Mouse (Mus musculus): ENCODE measurements around the gene Krt79. TPM values are rescaled to one million over a fixed set of nuclear protein-coding genes. Genes with fewer than 3 reads are reported as not detected.

Krt79 gene
- under 1 TPM; 0.28 to 0.32 TPM for total RNA-seq (2021)

DNA sequence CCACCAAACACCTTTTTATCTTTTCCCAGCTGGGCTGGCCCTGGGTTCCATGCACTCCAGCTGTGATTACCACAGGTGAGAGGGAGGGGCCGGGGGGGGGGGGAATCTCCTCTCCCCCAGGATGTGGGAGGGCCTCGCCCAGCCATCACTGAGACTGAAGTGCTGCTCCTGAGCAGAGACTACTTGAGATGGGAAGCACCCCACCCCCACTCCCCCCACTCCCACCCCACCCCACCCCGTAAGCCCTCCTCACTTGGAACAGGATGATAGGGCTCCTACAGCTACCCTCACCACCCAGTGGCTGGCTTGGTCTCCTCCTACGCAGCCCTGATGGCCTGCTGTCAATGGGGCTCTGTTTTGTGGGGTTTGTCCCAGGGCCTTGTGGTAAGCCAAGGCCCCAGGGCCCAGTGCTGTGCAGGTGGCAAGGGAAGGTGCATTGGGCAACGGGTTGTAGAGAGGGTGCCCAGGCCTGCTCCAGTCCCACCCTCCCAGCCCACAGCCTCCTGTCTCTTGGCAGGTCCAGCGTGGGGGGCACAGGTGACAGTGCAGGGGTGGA, at the start of gene Krt79:
Gene Krt79, minus strand, starts transcription at position 51 of the 556 bp plus-strand sequence.
- DNase-seq (ENCODE audit: extremely low spot score in 1 of 2, low spot score in 1 of 2) = no peak

DNA sequence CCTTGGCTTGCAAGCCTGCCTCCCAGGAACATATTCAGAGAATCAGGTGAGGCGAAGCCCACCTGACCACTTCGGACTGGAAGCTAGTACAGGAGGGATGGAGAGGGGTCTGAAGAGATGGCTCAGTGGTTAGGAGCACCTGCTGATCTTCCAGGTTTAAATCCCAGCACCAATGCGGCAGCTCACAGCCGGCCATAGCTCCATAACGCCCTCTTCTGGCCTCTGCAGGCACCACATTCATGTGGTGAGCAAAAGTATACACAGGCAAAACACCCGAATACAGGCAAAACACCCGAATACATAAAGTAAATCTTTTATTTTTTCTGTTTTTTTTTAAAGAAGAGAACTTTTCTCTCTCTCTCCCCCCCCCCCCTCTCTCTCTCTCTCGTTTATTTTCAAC, 48.6 kb upstream of the Krt79 start:
- DNase-seq (ENCODE audit: extremely low spot score in 1 of 2, low spot score in 1 of 2) = no peak

GRCm38 (mm10) chr15:101988119-101988518, 48.0 kb upstream of the Krt79 start:
- DNase-seq (ENCODE audit: extremely low spot score in 1 of 2, low spot score in 1 of 2) = peak; percentile 87 to 96

GRCm38 (mm10) chr15:101984746-101985145, 44.6 kb upstream of the Krt79 start:
- no peak for DNase-seq (ENCODE audit: extremely low spot score in 1 of 2, low spot score in 1 of 2)

DNA sequence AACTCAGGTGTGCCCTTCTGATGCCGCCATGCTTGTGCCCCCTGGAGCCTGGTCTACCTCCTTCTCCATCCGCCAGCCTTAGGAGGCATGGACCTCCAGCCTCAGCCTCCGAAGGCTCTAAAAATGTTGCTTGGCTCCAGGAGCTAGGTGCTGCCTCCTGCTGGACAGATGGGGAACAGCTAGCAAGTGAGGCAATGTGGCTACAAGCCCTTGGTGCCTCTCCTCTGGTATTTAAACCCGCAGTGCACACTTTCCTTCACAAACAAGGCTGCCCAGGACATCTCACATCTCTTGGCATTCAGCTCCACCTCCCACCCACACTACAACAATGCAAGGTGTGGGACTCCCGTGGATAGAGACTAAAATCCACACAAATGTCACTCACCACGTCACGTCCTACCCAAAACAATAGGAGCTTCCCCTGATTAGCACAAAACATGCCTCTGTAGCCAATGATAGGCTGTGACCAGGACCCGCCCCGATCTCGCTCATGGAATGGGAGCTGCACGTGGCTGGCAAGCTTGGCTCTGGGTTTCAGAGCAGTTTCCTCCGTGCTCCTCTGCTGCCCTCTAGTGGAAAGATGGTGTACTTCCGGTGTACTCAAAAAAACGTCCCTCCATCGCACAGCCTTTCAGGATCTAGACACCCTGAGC, 44.0 kb upstream of the Krt79 start:
- DNase-seq (ENCODE audit: extremely low spot score in 1 of 2, low spot score in 1 of 2) = peak; percentile 90 to 96

DNA sequence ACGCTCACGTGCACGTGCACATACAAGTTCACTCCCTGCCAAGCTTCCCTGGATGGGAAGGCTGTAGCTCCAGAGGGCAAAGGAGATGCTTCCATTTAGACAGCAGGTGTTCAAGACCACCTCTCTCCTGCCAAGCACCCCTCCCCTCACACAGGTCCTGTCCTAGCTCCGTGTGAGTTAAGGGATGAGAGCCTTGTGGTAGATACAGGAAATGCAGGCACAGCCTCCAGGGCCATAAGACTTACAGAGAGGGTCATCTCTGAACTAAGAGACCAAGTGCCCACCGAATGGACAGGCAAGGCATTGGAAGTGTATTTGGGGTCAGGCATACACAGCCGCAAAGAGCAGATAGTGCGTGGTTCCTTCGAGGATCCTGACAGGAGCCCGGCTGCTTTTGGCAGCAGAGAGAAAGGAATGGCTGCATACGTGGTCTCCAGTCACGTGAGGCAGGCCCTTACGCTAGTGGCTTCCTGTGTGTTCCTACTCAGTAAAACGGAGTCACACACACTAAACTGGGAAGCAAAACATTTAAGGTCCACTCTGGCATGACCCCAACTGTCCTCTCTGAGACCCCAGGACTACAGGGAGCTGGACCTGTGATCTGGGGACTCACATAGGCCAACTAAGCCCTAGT, 43.3 kb upstream of the Krt79 start:
- DNase-seq (ENCODE audit: extremely low spot score in 1 of 2, low spot score in 1 of 2) = no peak

DNA sequence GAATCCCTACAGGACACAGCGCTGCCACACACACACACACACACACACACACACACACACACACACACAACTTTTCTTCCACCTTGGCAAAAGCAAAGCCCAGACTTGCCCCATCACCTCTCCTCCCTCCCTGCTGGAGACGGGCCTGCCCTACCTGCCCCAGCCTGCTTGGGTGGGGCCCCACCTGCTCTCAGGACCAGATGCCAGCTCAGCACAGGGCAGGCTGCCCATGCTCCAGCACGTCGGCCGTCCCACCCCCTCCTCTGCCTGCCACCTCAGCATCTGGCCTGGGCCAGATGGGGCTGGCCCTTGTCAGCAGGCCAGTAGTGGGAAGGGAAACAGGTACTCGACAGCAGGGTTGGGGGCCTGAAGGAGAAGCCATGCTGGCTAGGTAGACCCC, 40.7 kb upstream of the Krt79 start:
- no peak for DNase-seq (ENCODE audit: extremely low spot score in 1 of 2, low spot score in 1 of 2)

GRCm38 (mm10) chr15:101977043-101977726, 37.1 kb upstream of the Krt79 start:
- DNase-seq (ENCODE audit: extremely low spot score in 1 of 2, low spot score in 1 of 2) = peak; percentile 43 to 65

DNA sequence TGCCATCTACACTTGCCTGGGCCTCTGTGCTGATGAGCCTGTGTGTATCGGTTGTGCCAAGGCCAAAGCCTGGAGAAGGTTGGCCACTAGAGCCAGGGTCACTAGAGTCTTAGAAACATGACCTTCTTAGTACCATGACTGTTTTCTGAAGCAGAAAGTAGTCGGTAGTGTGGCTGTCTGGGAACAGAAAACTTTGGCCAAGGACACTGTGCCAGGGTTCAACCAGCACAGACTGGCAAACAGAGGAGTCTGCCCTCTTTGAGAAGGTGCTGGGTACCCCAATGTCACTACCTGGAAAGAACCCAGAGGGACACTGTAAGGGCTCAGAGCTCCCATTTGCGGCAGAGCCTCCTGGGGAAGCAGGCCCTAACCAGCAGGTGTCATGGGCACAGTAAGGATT, 36.5 kb upstream of the Krt79 start:
- no peak for DNase-seq (ENCODE audit: extremely low spot score in 1 of 2, low spot score in 1 of 2)

- DNase-seq (ENCODE audit: extremely low spot score in 1 of 2, low spot score in 1 of 2) = no peak
Observed at GRCm38 (mm10) chr15:101976023-101976422, 35.9 kb upstream of the Krt79 start.

DNA sequence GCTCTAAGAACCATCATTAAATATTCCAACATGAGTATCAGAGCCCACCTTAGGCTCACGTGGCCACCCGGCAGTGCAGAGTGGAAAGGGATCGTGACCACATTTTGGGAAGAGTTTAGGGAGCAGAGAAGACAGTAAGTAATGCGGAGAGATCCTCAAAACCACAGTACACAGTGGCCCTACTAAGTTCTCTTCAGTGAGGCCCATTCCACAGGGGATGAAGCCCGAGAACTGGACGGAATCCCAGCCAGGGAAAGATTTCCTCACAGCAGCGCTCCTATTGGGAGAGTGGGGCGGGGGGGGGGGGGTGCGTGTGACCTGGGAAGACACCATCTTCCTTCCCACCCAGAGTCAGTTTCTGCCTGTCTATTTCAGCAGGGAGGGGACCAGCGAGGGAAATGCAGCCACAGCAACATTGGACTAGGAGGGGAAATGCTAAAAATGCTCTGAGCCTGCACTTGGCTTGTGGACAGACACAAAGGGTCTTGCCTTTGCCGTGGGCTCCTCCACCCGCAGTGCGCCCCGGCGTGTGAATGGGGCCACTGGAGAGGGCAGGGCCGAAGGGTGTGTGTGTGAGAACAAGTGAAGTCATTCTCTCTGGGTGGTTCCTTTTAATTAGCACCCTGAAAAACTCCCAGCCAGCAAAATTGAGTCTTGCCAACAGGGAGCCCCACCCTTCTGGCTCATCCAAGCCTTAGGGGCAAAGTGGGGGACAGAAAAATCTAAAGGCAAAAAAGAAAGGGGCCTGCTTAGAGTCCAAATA, 34.1 kb upstream of the Krt79 start:
- DNase-seq (ENCODE audit: extremely low spot score in 1 of 2, low spot score in 1 of 2) = no peak

DNA sequence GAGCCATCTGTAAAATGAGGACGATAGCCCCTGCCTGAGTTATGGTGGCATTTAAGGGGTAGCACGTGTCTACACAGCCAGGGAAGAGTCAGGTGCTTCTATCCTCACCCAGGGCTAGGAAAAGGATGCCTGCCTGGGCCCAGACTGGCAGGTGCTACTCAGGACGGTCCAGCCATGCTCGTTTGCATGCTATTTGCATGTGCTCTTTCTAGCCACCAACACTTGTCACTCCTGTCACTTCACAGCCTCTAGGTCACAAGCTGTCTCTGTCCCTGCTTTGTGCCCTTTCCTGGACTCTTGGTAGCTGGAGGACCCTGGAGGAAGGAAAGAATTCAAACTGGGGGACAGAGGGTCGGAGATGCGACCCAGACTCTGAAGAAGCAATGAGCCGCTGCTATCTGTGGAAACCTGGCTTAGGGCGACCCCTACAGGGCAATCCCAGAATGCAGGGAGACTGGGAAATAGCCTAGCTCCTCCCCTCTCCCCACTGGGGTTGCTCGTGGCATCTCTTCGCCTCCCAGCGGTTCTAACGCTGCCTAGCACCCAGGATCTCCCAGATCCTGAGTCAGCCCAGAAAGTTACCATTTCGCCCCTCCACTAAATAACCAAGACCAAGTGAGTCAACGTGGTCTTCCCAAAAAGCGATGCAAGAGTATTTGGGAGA, 33.4 kb upstream of the Krt79 start:
- DNase-seq (ENCODE audit: extremely low spot score in 1 of 2, low spot score in 1 of 2) = peak; percentile 100

DNA sequence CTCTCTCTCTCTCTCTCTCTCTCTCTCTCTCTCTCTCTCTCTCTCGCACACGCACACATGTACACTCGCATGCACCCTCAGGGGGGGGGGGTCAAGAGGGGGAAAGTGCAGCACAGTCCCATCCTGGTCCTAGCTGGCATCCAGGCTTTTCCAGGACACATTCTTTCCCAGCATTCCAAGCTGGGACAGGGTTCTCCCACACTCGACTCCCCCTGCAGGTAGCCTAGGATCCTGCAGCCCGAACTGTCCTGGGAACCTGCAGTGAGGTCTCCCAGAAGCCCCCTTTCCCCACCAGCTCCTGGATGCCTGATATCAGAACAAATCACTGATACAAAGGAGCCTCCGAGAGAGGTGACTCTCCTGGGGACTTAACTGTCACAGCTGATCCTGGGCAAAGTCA, 30.4 kb upstream of the Krt79 start:
- DNase-seq (ENCODE audit: extremely low spot score in 1 of 2, low spot score in 1 of 2) = peak; percentile 32 to 62

GRCm38 (mm10) chr15:101966808-101967207, 26.7 kb upstream of the Krt79 start:
- DNase-seq (ENCODE audit: extremely low spot score in 1 of 2, low spot score in 1 of 2) = no peak

DNA sequence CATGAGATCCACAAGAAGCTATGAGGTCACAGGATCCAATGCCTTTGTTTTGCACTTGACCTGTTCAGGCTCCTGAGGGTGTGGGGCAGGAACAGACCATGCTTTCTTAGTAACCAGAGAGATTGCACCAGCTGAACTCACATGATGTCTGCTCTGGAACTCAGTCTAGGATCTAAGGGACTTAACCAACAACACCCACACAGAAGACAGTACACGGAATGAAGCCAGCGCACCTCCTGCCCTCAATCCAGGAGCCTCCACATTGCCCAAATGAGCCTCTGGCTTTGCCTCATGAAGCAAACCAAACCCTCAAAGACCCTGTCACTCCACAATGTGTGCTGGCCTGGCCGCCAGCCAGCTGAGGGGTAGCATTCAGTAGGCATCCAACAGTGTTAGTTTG, 18.8 kb upstream of the Krt79 start:
- no peak for DNase-seq (ENCODE audit: extremely low spot score in 1 of 2, low spot score in 1 of 2)

DNA sequence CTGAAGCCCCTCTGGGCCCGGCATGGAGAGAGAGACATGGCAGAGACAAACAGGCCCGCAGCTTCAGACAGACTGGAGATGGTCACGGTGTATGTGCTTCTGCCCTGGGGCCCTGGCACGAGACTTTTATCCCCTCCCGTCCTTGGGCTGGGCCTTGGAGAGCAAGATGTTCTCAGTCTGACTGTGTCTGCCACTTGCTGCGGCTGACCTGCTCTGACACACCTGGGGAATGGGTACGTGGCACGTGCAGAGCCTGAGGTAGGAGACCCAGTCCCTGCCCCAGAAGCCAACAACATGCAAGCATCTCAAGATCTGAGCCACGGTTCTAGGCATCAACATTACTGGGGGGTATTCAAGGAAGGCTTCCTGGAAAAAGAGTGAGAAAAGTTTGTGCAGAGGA, 14.1 kb upstream of the Krt79 start, which contains the start of gene Krt78:
Gene Krt78, minus strand, starts transcription at position 101 of the 400 bp plus-strand sequence.
- no peak for DNase-seq (ENCODE audit: extremely low spot score in 1 of 2, low spot score in 1 of 2)

DNA sequence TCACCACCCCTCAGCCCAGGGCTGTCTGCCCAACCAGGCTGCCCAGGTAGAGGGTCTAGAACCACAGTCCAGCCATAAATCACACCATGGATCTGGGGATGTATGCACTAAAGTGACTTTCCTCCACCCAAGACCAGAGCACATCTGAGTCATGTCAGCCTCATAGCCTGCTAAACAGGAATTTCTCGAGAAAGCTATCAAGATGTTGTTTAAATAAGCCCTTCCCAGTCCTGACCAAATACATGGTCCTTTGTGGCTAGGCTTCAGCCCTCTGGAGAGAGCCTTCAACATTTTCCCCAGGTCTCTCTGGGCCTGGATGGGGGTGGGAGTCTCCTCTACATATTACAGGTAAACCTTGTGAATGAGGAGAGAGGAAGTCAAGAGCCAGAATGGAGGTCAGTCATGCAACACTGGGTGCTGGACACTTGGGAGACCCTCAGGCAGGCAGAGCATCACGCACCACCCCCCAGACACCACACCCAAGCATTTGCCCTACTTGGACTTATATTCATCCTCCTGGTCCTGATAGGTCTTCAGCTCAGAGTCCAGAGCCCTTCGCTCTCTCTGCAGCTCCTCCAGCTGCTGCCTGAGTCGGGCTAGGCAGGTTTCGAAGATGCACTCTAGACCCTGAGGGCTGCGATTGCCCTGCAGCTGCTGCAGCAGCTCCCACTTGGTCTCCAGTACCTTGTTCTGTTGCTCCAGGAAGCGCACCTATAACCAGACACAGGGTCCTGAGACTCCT, 12.8 kb upstream of the Krt79 start:
- DNase-seq (ENCODE audit: extremely low spot score in 1 of 2, low spot score in 1 of 2) = no peak

GRCm38 (mm10) chr15:101945430-101945829, 5.3 kb upstream of the Krt79 start:
- no peak for DNase-seq (ENCODE audit: extremely low spot score in 1 of 2, low spot score in 1 of 2)

DNA sequence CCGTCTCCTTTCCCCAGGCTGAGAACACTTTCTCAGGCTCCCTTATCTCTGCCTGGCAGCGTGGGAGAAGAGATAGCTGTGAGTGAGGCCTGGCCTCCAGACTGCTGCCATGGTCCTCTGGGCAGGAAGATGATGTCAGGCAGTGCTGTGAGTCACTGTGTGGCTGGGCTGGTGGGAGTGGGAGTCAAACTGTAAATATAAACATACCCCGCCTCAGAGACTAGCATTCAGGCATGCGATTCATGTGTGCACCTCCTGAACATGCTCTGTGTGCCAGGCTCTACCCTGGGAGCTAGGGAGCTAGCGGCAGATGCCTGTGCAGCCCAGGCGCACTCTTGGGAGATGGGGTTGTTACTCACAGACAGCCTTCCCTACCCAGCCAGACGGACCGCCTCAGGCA, 1.8 kb upstream of the Krt79 start:
- no peak for DNase-seq (ENCODE audit: extremely low spot score in 1 of 2, low spot score in 1 of 2)
